Mouse (Mus musculus) monocyte, adult 5-6 weeks (primary cell): Measurements from ENCODE around the gene Olfr222. TPM values are rescaled to one million over a fixed set of nuclear protein-coding genes. Genes with fewer than 3 reads are reported as not detected.
"Not testable (repeated sequence)": the region's sequence is repeated elsewhere in the genome, so short reads cannot be mapped to it uniquely, and the experiment has no call there.

Experiments used
- ATAC-seq: fragments of 153-309, 156-312 bp; replicated peaks from 2 replicates; pipeline ENCODE4 v1.8.0; 2017; ENCODE audit warnings: mild to moderate bottlenecking; ENCODE audit not compliant: low TSS enrichment, insufficient number of reproducible peaks, severe bottlenecking, poor library complexity, low FRiP score
- total RNA-seq: library from RNA; stranded (forward); fragments of 200-1000, 200-491, 200-594 nt; gene quantifications from 3 replicates; pipeline ENCODE4 v1.2.3, GENCODE M21; 2017

Gene Olfr222
- total RNA-seq = not detected in 3 replicates

GRCm38 (mm10) chr11:59576135-59576534, at the start of gene Olfr222:
Olfr222 (minus strand) TSS chr11:59576235.
- ATAC-seq = not testable (repeated sequence)

- peak; percentile 78 for ATAC-seq
These were observed 48.1 kb upstream of the Olfr222 start for GRCm38 (mm10) chr11:59624017-59624630.

GRCm38 (mm10) chr11:59622214-59622613, 46.2 kb upstream of the Olfr222 start:
- ATAC-seq = no peak

GRCm38 (mm10) chr11:59616986-59617385, 41.0 kb upstream of the Olfr222 start:
- ATAC-seq = not testable (repeated sequence)

GRCm38 (mm10) chr11:59614120-59614519, 38.1 kb upstream of the Olfr222 start:
- ATAC-seq = no peak

- ATAC-seq = no peak
These were observed 35.6 kb upstream of the Olfr222 start for GRCm38 (mm10) chr11:59611646-59612045.

- ATAC-seq = no peak
These were observed 26.3 kb upstream of the Olfr222 start for GRCm38 (mm10) chr11:59602287-59602686.

- ATAC-seq = no peak
These were observed 24.8 kb upstream of the Olfr222 start for GRCm38 (mm10) chr11:59600872-59601271.

- ATAC-seq = no peak
These were observed 23.2 kb upstream of the Olfr222 start for GRCm38 (mm10) chr11:59599211-59599610.

GRCm38 (mm10) chr11:59596950-59597349, 20.9 kb upstream of the Olfr222 start:
- no peak for ATAC-seq

GRCm38 (mm10) chr11:59596091-59596490, 20.1 kb upstream of the Olfr222 start:
- ATAC-seq = no peak

- ATAC-seq = no peak
These were observed 17.2 kb upstream of the Olfr222 start, which contains the start of gene Olfr223 for GRCm38 (mm10) chr11:59593189-59593588. Olfr223 (minus strand) TSS chr11:59593289.

- no peak for ATAC-seq
These were observed 13.5 kb upstream of the Olfr222 start for GRCm38 (mm10) chr11:59589496-59589895.

GRCm38 (mm10) chr11:59584539-59584938, 8.5 kb upstream of the Olfr222 start:
- ATAC-seq = no peak

- no peak for ATAC-seq
These were observed 309 bp downstream of the Olfr222 start for GRCm38 (mm10) chr11:59575726-59576125.

- 0 out of 2 replicates have a peak, but pooled peaks have one; percentile 50 for ATAC-seq
These were observed 6.7 kb downstream of the Olfr222 start for GRCm38 (mm10) chr11:59569306-59569705.

GRCm38 (mm10) chr11:59562837-59563236, 13.2 kb downstream of the Olfr222 start:
- 0 out of 2 replicates have a peak, but pooled peaks have one; percentile 19 for ATAC-seq

- ATAC-seq = no peak
These were observed 13.7 kb downstream of the Olfr222 start for GRCm38 (mm10) chr11:59562336-59562735.

GRCm38 (mm10) chr11:59560906-59561305, 15.1 kb downstream of the Olfr222 start:
- ATAC-seq = no peak

GRCm38 (mm10) chr11:59554535-59554934, 21.5 kb downstream of the Olfr222 start:
- no peak for ATAC-seq

- ATAC-seq = peak; percentile 51; the same call in 1 of the 2 replicates
These were observed 21.9 kb downstream of the Olfr222 start for GRCm38 (mm10) chr11:59554127-59554526.
